Mouse (Mus musculus) intestine, embryonic 15.5 days (tissue): Measurements from ENCODE around the gene Irs2. TPM values are rescaled to one million over a fixed set of nuclear protein-coding genes. Genes with fewer than 3 reads are reported as not detected.

Experiments
- ATAC-seq: fragments of 200-750 bp; cut with Nextera tagmentation; 2 replicates; pipeline ENCODE4 v1.8.0; 2017; ENCODE audit warnings: moderate TSS enrichment, moderate library complexity
- H3K27ac ChIP-seq: fragments of 300-500 bp; sonication (generic); 2 replicates; pipeline ENCODE4 v1.5.1; 2015; ENCODE audit warnings: mild to moderate bottlenecking, inconsistent platforms
- H3K27me3 ChIP-seq: fragments of 300-500 bp; sonication (generic); replicated peaks from 2 replicates; pipeline ENCODE4 v1.6.1; 2015; ENCODE audit warnings: inconsistent platforms
- H3K36me3 ChIP-seq: fragments of 300-500 bp; sonication (generic); 2 replicates; pipeline ENCODE4 v1.6.1; 2015; ENCODE audit warnings: inconsistent platforms
- H3K4me1 ChIP-seq: fragments of 300-500 bp; sonication (generic); replicated peaks from 2 replicates; pipeline ENCODE4 v1.6.1; 2015; ENCODE audit warnings: inconsistent platforms
- H3K4me2 ChIP-seq: fragments of 300-500 bp; sonication (generic); replicated peaks from 2 replicates; pipeline ENCODE4 v1.6.1; 2015; ENCODE audit warnings: mild to moderate bottlenecking, inconsistent platforms
- H3K4me3 ChIP-seq: fragments of 300-500 bp; sonication (generic); replicated peaks from 2 replicates; pipeline ENCODE4 v1.5.1; 2015; ENCODE audit warnings: inconsistent platforms
- H3K9ac ChIP-seq: fragments of 300-500 bp; sonication (generic); 2 replicates; pipeline ENCODE4 v1.6.1; 2015; ENCODE audit warnings: inconsistent platforms
- H3K9me3 ChIP-seq: fragments of 300-500 bp; sonication (generic); 2 replicates; pipeline ENCODE4 v1.6.1; 2016; ENCODE audit warnings: inconsistent platforms
- WGBS: fragments of 180-500 bp; shearing (Covaris S2); methylation state at CpG from one replicate; pipeline ENCODE4 v1.1.7; 2015; 5-methylcytosine and 5-hydroxymethylcytosine counted together
- polyA plus RNA-seq: library from polyadenylated mRNA; unstranded; fragments of >200 nt; fragmentation: Nextera tagmentation; extraction: Ambion mirVana; gene quantifications from 2 replicates; pipeline ENCODE4 v1.2.1, GENCODE M21; 2015

Gene Irs2
- 6.1 and 7.2 TPM in 2 replicates for polyA plus RNA-seq

- Histone ChIP-seq H3K9ac (peak within 1 kb of the TSS; percentile 91), H3K4me1 (peaks cover 45% of the 10 kb centered on the region), H3K4me2 (peak within 1 kb of the TSS; percentile 85), H3K27me3 (no peaks in the 10 kb centered on the region), H3K36me3 (peaks cover 8% of the 10 kb centered on the region; the same call in 1 of the 2 replicates), H3K9me3 (no peaks in the 10 kb centered on the region), H3K27ac (peak within 1 kb of the TSS; percentile 99), H3K4me3 (peak within 1 kb of the TSS; percentile 81)
- no peak; the same call in 1 of the 2 replicates for ATAC-seq
- WGBS, result under 1% methylated on average over 55 of the region's 64 CpGs
Observed at GRCm38 (mm10) chr8:11008379-11008775, at the start of gene Irs2. Irs2 (minus strand) TSS chr8:11008458.

DNA sequence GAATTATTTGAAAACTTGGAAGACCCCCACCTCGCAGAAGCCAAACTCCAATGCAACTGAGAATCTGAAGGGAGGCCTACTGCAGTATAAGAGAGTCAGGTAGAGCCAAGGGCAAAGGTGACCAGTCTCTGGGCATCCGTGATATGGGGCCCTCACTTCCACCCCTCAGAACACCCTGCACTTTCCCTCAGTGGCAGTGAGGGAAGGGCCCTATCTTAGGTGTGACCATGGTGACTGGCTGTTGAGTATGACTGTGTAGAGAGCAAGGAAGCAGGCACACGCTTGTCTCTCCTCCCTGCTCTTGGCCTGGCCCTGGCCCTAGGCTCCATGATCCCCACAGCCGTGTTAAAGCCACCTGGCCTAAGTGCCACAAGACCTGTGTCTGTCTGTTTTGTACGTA is 48.4 kb upstream of the Irs2 start:
- H3K4me3 ChIP-seq, result no peak overlapping the region
- H3K27me3 ChIP-seq, result no peaks in the 10 kb centered on the region
- no peak overlapping the region for H3K9ac ChIP-seq
- no peaks in the 10 kb centered on the region for H3K36me3 ChIP-seq
- H3K4me1 ChIP-seq, result peaks cover 8% of the 10 kb centered on the region
- H3K4me2 ChIP-seq, result no peak overlapping the region; the same call in 1 of the 2 replicates
- WGBS, result 75% methylated on average over 5 of the region's 5 CpGs
- ATAC-seq, result peak; percentile 51
- H3K9me3 ChIP-seq, result no peaks in the 10 kb centered on the region
- peak overlapping the region; percentile 86 for H3K27ac ChIP-seq

- WGBS, result 40% methylated on average over 8 of the region's 8 CpGs
- H3K9ac ChIP-seq, result no peak overlapping the region
- no peak overlapping the region; the same call in 1 of the 2 replicates for H3K4me2 ChIP-seq
- no peaks in the 10 kb centered on the region for H3K36me3 ChIP-seq
- peak overlapping the region; percentile 86 for H3K27ac ChIP-seq
- peak; percentile 37 for ATAC-seq
- no peak overlapping the region for H3K4me3 ChIP-seq
- H3K27me3 ChIP-seq, result no peaks in the 10 kb centered on the region
- peaks cover 8% of the 10 kb centered on the region for H3K4me1 ChIP-seq
- no peaks in the 10 kb centered on the region for H3K9me3 ChIP-seq
Observed at GRCm38 (mm10) chr8:11056175-11056563, 47.9 kb upstream of the Irs2 start.

DNA sequence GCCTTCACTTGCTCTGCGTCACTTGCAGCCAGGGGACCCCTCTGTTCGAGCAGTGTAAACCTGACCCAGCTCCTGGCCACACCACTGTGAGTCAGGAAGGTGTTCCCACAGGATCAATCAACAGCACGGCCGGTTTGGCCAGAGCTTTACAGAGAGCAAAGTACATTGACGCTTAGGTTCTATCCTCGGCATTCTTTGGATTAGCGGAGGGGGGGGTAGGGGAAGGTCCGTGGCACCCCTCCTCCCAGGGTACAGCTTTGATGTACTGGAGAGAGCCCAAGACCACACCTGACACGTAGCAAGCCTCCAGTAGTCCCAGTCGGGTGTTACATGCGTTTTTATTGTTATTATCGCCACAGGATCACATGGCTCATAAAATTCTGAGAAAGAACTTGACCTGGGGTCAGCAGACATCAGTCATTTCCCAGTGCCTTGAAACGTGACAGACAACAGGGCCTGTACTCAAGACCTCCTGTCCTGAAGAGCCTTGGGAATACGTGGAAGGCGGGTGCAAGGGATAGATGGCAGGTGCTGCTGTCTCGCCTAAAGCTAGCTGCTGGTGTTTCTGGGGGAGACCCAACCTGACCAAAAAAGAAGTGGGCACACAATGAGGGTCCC is 47.4 kb upstream of the Irs2 start:
- 46% methylated on average over 16 of the region's 16 CpGs for WGBS
- Histone ChIP-seq H3K27me3 (no peaks in the 10 kb centered on the region), H3K4me1 (peaks cover 8% of the 10 kb centered on the region), H3K27ac (peak overlapping the region; percentile 86), H3K4me3 (no peak overlapping the region), H3K4me2 (peak overlapping the region; percentile 20), H3K9ac (no peak overlapping the region), H3K9me3 (no peaks in the 10 kb centered on the region), H3K36me3 (no peaks in the 10 kb centered on the region)
- ATAC-seq, result peak; percentile 93

- no peaks in the 10 kb centered on the region for H3K36me3 ChIP-seq
- H3K27me3 ChIP-seq, result no peaks in the 10 kb centered on the region
- H3K4me3 ChIP-seq, result no peak overlapping the region
- ATAC-seq, result no peak
- H3K27ac ChIP-seq, result no peak overlapping the region
- no peaks in the 10 kb centered on the region for H3K9me3 ChIP-seq
- H3K9ac ChIP-seq, result no peak overlapping the region
- no peak overlapping the region for H3K4me2 ChIP-seq
- H3K4me1 ChIP-seq, result peaks cover 5% of the 10 kb centered on the region
- WGBS, result 63% methylated on average over 5 of the region's 5 CpGs
Observed at GRCm38 (mm10) chr8:11049835-11050234, 41.6 kb upstream of the Irs2 start.

DNA sequence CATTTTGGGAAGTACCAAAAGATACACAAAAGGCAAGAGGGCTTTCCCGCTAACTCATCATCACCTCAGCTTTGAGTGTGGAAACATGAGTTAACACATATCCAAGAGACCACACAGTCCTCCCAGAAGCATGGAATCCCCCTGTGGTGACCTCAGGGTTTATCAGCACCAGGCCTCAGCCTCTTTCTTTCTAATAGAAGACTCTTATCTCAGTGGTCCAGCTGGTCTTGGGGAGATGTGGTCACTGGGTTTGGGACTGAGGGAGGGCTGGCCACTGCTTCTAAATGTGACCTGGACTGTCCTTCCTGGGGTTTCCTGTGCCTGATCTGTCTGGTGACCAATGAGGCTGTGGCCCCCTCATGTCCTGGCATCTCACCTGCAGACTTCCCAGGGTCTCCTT is 39.6 kb upstream of the Irs2 start:
- Histone ChIP-seq H3K4me2 (no peak overlapping the region), H3K36me3 (no peaks in the 10 kb centered on the region), H3K9me3 (no peaks in the 10 kb centered on the region), H3K4me1 (peaks cover 4% of the 10 kb centered on the region; the same call in 1 of the 2 replicates), H3K4me3 (no peak overlapping the region), H3K9ac (no peak overlapping the region), H3K27ac (no peak overlapping the region), H3K27me3 (no peaks in the 10 kb centered on the region)
- no peak for ATAC-seq
- 64% methylated on average over 1 of the region's 1 CpGs for WGBS

DNA sequence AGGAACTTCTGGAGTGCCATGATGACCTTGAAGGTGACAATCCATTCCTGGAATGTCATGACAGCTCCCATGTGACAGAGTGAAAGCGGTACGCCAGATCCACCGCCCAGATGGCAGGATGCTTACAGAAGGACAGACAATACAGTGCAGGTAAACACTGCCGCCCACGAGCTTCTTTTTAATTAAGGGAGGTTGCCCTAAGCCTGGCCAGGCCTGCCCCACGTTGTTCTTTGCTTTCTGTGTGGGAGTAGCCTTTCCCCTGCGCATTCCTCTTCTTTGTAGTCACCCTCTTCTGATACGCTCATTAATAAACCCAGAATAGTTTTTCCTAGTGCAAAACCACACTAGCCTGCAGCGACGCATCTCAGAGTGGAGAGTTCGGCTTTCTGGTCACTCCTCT is 36.4 kb upstream of the Irs2 start:
- Histone ChIP-seq H3K4me2 (no peak overlapping the region), H3K9me3 (no peaks in the 10 kb centered on the region), H3K4me3 (no peak overlapping the region), H3K4me1 (peaks cover 4% of the 10 kb centered on the region; the same call in 1 of the 2 replicates), H3K27me3 (no peaks in the 10 kb centered on the region), H3K36me3 (no peaks in the 10 kb centered on the region), H3K9ac (no peak overlapping the region), H3K27ac (no peak overlapping the region)
- no peak for ATAC-seq
- 71% methylated on average over 11 of the region's 11 CpGs for WGBS

- ATAC-seq, result no peak
- Histone ChIP-seq H3K27ac (no peak overlapping the region), H3K9ac (no peak overlapping the region), H3K36me3 (no peaks in the 10 kb centered on the region), H3K4me3 (no peak overlapping the region), H3K9me3 (no peaks in the 10 kb centered on the region), H3K27me3 (no peaks in the 10 kb centered on the region), H3K4me2 (no peak overlapping the region), H3K4me1 (peaks cover 4% of the 10 kb centered on the region; the same call in 1 of the 2 replicates)
- WGBS, result 73% methylated on average over 4 of the region's 4 CpGs
Observed at GRCm38 (mm10) chr8:11043591-11043990, 35.3 kb upstream of the Irs2 start.

- Histone ChIP-seq H3K4me2 (no peak overlapping the region), H3K4me3 (no peak overlapping the region), H3K27me3 (no peaks in the 10 kb centered on the region), H3K36me3 (no peaks in the 10 kb centered on the region), H3K9me3 (no peaks in the 10 kb centered on the region), H3K9ac (no peak overlapping the region), H3K4me1 (peaks cover 4% of the 10 kb centered on the region; the same call in 1 of the 2 replicates), H3K27ac (no peak overlapping the region)
- no peak for ATAC-seq
- 72% methylated on average over 9 of the region's 9 CpGs for WGBS
Observed at GRCm38 (mm10) chr8:11042872-11043587, 34.8 kb upstream of the Irs2 start.

DNA sequence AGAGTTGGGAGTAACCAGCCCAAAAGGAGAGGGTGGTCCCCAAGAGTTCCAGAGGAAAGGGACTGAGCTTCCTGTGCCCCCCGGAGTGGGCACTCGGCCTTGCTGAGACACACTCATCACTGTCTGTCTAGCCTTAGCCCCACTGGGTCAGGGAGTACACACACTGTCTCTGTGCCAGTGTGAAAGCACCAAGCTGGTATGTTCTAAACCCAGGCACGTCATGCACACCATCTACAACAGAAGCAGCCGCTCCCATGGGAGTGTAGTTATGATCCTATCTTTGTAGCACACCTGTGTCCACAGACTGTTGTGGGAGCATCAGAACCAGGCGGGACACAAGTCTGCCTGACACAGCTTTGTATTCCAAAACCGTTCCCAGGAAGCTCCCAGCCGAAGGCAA is 31.8 kb upstream of the Irs2 start:
- 84% methylated on average over 7 of the region's 7 CpGs for WGBS
- H3K27ac ChIP-seq, result no peak overlapping the region
- peak; percentile 73 for ATAC-seq

GRCm38 (mm10) chr8:11038788-11039187 is 30.5 kb upstream of the Irs2 start:
- H3K27ac ChIP-seq, result no peak overlapping the region
- H3K4me2 ChIP-seq, result no peak overlapping the region
- WGBS, result 75% methylated on average over 5 of the region's 5 CpGs
- no peak overlapping the region for H3K9ac ChIP-seq
- no peaks in the 10 kb centered on the region for H3K9me3 ChIP-seq
- H3K27me3 ChIP-seq, result no peaks in the 10 kb centered on the region
- H3K36me3 ChIP-seq, result no peaks in the 10 kb centered on the region
- no peak overlapping the region for H3K4me3 ChIP-seq
- ATAC-seq, result no peak
- H3K4me1 ChIP-seq, result peaks cover 11% of the 10 kb centered on the region

More for the DNA sequence above, 31.8 kb upstream of the Irs2 start:
- H3K4me1 ChIP-seq, result peaks cover 11% of the 10 kb centered on the region
- H3K4me2 ChIP-seq, result no peak overlapping the region
- no peak overlapping the region for H3K4me3 ChIP-seq
- H3K27me3 ChIP-seq, result no peaks in the 10 kb centered on the region
- H3K9me3 ChIP-seq, result no peaks in the 10 kb centered on the region
- no peak overlapping the region for H3K9ac ChIP-seq
- no peaks in the 10 kb centered on the region for H3K36me3 ChIP-seq

DNA sequence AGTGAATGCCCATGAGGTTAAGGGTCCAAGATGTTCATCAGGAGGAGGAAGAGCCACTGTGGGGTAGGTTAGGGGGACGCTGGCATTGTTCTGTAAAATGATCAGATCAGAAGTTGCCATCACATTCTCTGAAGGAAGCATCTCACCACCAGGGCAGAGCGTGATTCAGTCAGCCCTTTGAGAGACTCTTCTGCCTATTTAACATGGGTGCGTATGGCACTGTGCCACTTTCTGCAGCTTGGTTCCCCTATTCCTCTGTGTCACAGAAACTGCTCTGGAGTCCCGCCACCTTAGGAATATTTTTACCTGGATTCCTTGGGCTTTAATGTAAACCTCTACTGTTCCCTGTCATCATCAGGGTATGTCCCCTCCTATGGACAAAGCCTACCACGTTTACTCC is 30.1 kb upstream of the Irs2 start:
- Histone ChIP-seq H3K4me3 (no peak overlapping the region), H3K27ac (no peak overlapping the region), H3K4me2 (no peak overlapping the region), H3K9ac (no peak overlapping the region), H3K9me3 (no peaks in the 10 kb centered on the region), H3K4me1 (peaks cover 11% of the 10 kb centered on the region), H3K27me3 (no peaks in the 10 kb centered on the region), H3K36me3 (no peaks in the 10 kb centered on the region)
- ATAC-seq, result no peak
- 81% methylated on average over 5 of the region's 5 CpGs for WGBS

DNA sequence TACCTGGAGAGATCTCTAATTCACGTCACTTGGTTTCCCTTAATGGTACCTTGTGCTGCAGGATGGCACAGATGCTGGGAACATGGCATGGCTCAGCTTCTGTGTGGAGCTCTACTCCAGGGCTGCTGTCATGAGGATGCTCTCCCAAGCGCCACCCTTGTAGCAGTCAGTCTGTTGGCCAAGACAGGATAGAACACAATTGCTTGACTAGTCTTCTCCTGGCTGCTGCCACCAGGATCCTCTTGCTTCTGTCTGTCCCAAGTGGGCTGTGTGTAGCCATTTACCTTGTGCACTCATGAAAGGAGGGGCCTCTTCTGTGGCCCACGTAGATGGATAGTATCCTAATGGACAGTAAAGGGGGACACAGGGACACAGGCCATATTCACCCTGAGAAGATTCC is 28.5 kb upstream of the Irs2 start:
- Histone ChIP-seq H3K4me2 (no peak overlapping the region), H3K9me3 (no peaks in the 10 kb centered on the region), H3K9ac (no peak overlapping the region), H3K4me3 (no peak overlapping the region), H3K36me3 (no peaks in the 10 kb centered on the region), H3K27me3 (no peaks in the 10 kb centered on the region), H3K27ac (no peak overlapping the region), H3K4me1 (peaks cover 7% of the 10 kb centered on the region)
- no peak for ATAC-seq
- WGBS, result 92% methylated on average over 3 of the region's 3 CpGs
